Mouse (Mus musculus) small intestine, adult 2 months (tissue): ENCODE results near the gene Rtp1. TPM values are rescaled to one million over a fixed set of nuclear protein-coding genes. Genes with fewer than 3 reads are reported as not detected.

Source experiments
- H3K27ac ChIP-seq: fragments of 200-500 bp; 2 replicates; pipeline ENCODE4 v1.5.1; 2012; ENCODE audit warnings: low read depth, low read length, control low read depth, inconsistent platforms; ENCODE audit not compliant: insufficient read depth
- H3K27me3 ChIP-seq: fragments of 200-500 bp; 2 replicates; pipeline ENCODE4 v1.6.1; 2012; ENCODE audit warnings: mild to moderate bottlenecking, moderate library complexity, low read length, inconsistent platforms; ENCODE audit not compliant: control insufficient read depth, insufficient read depth
- H3K36me3 ChIP-seq: fragments of 200-500 bp; 2 replicates; pipeline ENCODE4 v1.6.1; 2012; ENCODE audit warnings: mild to moderate bottlenecking, low read length, control low read depth, inconsistent platforms; ENCODE audit not compliant: control insufficient read depth, insufficient read depth
- H3K4me1 ChIP-seq: fragments of 200-500 bp; 2 replicates; pipeline ENCODE4 v1.6.1; 2012; ENCODE audit warnings: low read length, inconsistent platforms, mixed read lengths; ENCODE audit not compliant: control insufficient read depth, insufficient read depth, insufficient read length
- H3K4me3 ChIP-seq: fragments of 200-500 bp; 2 replicates; pipeline ENCODE4 v1.5.1; 2012; ENCODE audit warnings: low read depth, mild to moderate bottlenecking, control low read depth, inconsistent platforms, low read length, moderate library complexity
- CTCF ChIP-seq: fragments of 200-500 bp; IDR thresholded peaks from 2 replicates; pipeline ENCODE4 v1.5.1; 2012; ENCODE audit warnings: low read depth, mild to moderate bottlenecking, control low read depth, inconsistent platforms, low read length, moderate library complexity, mixed read lengths; ENCODE audit not compliant: insufficient replicate concordance, insufficient read length; ENCODE audit errors: extremely low read depth
- POLR2A ChIP-seq: fragments of 200-500 bp; IDR thresholded peaks from 2 replicates; pipeline ENCODE4 v1.6.1; 2012; ENCODE audit warnings: low read depth, mild to moderate bottlenecking, control low read depth, inconsistent platforms, low read length, moderate library complexity
- WGBS: fragments of 180-500 bp; shearing (Covaris S2); methylation state at CpG from one replicate; pipeline ENCODE4 v1.1.7; 2018; 5-methylcytosine and 5-hydroxymethylcytosine counted together
- polyA plus RNA-seq: library from polyadenylated mRNA; depleted of rRNA; stranded (reverse); fragments of >200 nt; gene quantifications from 2 replicates; pipeline ENCODE4 v1.2.3, GENCODE M21; 2012; rRNA removed

Rtp1 gene
- not detected in 2 replicates for polyA plus RNA-seq

GRCm38 (mm10) chr16:23428647-23429319, at the start of gene Rtp1:
Gene Rtp1, plus strand, starts transcription at chr16:23429133.
- no peak for TF ChIP-seq CTCF
- no peak for TF ChIP-seq POLR2A
- no peaks in the 10 kb centered on the region for H3K4me1 ChIP-seq
- H3K27ac ChIP-seq, result no peak within 1 kb of the TSS
- H3K27me3 ChIP-seq, result no peaks in the 10 kb centered on the region
- H3K36me3 ChIP-seq, result no peaks in the 10 kb centered on the region
- WGBS, result 73% methylated on average over 7 of the region's 7 CpGs
- H3K4me3 ChIP-seq, result no peak within 1 kb of the TSS

- Histone ChIP-seq H3K36me3 (no peaks in the 10 kb centered on the region), H3K27me3 (no peaks in the 10 kb centered on the region), H3K4me3 (no peak overlapping the region), H3K4me1 (no peaks in the 10 kb centered on the region), H3K27ac (no peak overlapping the region)
- TF ChIP-seq CTCF, result no peak
- no peak for TF ChIP-seq POLR2A
- WGBS, result 80% methylated on average over 3 of the region's 3 CpGs
Measured at GRCm38 (mm10) chr16:23379536-23380230, 49.2 kb upstream of the Rtp1 start.

DNA sequence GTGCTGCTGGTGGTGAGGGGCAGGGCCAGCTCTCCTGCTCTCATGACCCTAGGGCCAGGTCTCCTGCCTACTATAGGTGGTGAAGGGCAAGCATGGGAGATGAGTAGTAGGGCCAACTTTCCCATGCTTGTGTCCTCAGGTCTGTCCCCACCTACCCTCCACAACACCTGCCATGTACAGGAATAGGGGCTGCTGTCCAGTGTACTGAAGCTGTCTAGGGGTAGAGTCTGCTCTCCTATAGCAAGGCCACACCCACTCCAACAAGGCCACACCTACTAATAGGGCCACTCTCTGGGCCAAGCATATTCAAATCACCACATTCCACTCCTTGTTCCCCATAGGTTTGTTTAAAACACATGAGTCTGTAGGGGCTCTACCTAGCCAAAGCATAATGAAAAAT, 44.6 kb upstream of the Rtp1 start:
- no peaks in the 10 kb centered on the region for H3K27me3 ChIP-seq
- no peak overlapping the region for H3K27ac ChIP-seq
- H3K4me1 ChIP-seq, result no peaks in the 10 kb centered on the region
- no peak for TF ChIP-seq CTCF
- no peak for TF ChIP-seq POLR2A
- no peak overlapping the region for H3K4me3 ChIP-seq
- H3K36me3 ChIP-seq, result no peaks in the 10 kb centered on the region

GRCm38 (mm10) chr16:23397931-23398330, 31.0 kb upstream of the Rtp1 start:
- WGBS, result 77% methylated on average over 5 of the region's 5 CpGs
- Histone ChIP-seq H3K36me3 (no peaks in the 10 kb centered on the region), H3K27ac (no peak overlapping the region), H3K4me1 (no peaks in the 10 kb centered on the region), H3K27me3 (no peaks in the 10 kb centered on the region), H3K4me3 (no peak overlapping the region)
- TF ChIP-seq POLR2A (no peak), CTCF (no peak)

GRCm38 (mm10) chr16:23401463-23401862, 27.5 kb upstream of the Rtp1 start:
- Histone ChIP-seq H3K27ac (no peak overlapping the region), H3K4me1 (no peaks in the 10 kb centered on the region), H3K36me3 (no peaks in the 10 kb centered on the region), H3K4me3 (no peak overlapping the region), H3K27me3 (no peaks in the 10 kb centered on the region)
- TF ChIP-seq CTCF (no peak), POLR2A (no peak)
- 35% methylated on average over 4 of the region's 4 CpGs for WGBS

GRCm38 (mm10) chr16:23401959-23402358, 27.0 kb upstream of the Rtp1 start:
- H3K27me3 ChIP-seq, result no peaks in the 10 kb centered on the region
- no peaks in the 10 kb centered on the region for H3K36me3 ChIP-seq
- H3K4me1 ChIP-seq, result no peaks in the 10 kb centered on the region
- no peak overlapping the region for H3K27ac ChIP-seq
- no peak overlapping the region for H3K4me3 ChIP-seq
- TF ChIP-seq CTCF (no peak), POLR2A (no peak)
- WGBS, result 85% methylated on average over 3 of the region's 3 CpGs

DNA sequence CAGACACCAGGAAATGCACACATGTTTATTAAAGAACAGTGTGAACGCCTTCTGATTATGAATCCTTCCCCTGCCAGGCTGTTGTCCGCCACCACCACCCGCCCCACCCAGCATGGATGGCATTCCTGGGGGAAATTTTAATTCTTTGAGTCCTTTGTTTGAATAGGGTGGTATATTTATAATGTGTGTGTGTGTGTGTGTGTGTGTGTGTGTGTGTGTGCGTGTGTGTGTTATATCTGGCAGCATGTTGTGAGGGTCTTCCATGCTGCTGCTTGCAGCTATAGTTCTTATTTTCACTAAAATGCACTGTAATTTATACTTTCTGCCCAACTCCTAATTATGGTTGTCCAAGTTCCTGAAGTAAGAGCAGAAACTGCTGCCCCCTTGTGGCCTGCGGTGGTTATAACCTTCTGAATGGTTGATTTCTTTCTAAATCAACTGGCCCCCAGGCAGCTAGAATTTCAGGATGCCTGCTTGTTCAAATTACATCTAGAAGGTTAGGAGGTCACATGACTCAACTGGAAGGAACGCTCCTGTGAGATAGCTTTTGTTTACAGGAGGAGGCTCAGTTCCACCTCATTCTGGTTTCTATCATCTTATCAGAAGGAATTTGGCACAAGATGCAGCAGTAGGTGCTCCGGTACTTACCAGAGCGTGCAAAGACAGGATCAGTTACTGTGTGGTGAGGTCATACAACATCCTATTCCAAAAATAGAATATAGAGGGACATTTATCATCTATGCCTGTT, 25.8 kb upstream of the Rtp1 start:
- no peaks in the 10 kb centered on the region for H3K4me1 ChIP-seq
- H3K27me3 ChIP-seq, result no peaks in the 10 kb centered on the region
- WGBS, result 40% methylated on average over 8 of the region's 8 CpGs
- no peaks in the 10 kb centered on the region for H3K36me3 ChIP-seq
- TF ChIP-seq POLR2A (no peak), CTCF (no peak)
- H3K4me3 ChIP-seq, result no peak overlapping the region
- H3K27ac ChIP-seq, result no peak overlapping the region
